In genomic region chr3:65360163-65360969, GRCm38 (mm10) we compare ENCODE assay signal across 16 mouse cellular contexts. TPM values are rescaled to one million over a fixed set of nuclear protein-coding genes. Genes with fewer than 3 reads are reported as not detected.
DNase-seq lines count a peak whose midpoint lies in the region; ATAC-seq and TF ChIP-seq lines count a peak whose summit lies in the region.
"Had no signal": no experiment of that assay in that cellular context is flagged by ENCODE, and none has a peak within 500 bp of the region (broad histone marks: within the 10 kb centered on the region; RNA-seq: fewer than 3 reads in every experiment).

No protein-coding gene starts in this region.

- H3K27ac ChIP-seq in lung, embryonic 14.5 days (ENCODE audit: low read depth), result no peak overlapping the region
- peak overlapping the region; percentile 71 to 81 for H3K27ac ChIP-seq in heart, embryonic 14.5 days (replicated peaks in 1 of 2; ENCODE audit: control insufficient read depth in 1 of 2, insufficient read depth in 1 of 2, low read depth in 2 of 2, low read length in 2 of 2)
- H3K27ac ChIP-seq in forebrain, embryonic 11.5 days (ENCODE audit: low read depth, low read length), result no peak overlapping the region
- H3K27ac ChIP-seq: embryonic facial prominence, embryonic 12.5 days; hindbrain, embryonic 15.5 days; midbrain, embryonic 13.5 days had no signal

- no peak overlapping the region for H3K4me3 ChIP-seq in lung, embryonic 14.5 days (ENCODE audit: low read depth, low read length)
- peak overlapping the region in 1 of 2 experiments; percentile 10; a peak in 1 of 4 replicates for H3K4me3 ChIP-seq in heart, embryonic 14.5 days (ENCODE audit: control insufficient read depth in 1 of 2, insufficient read depth in 1 of 2, low read depth in 1 of 2, low read length in 2 of 2)
- H3K4me3 ChIP-seq in forebrain, embryonic 11.5 days (ENCODE audit: low read depth, low read length), result no peak overlapping the region
- H3K4me3 ChIP-seq: embryonic facial prominence, embryonic 12.5 days; hindbrain, embryonic 15.5 days; midbrain, embryonic 13.5 days had no signal

- peak; percentile 26 for DNase-seq in embryo, embryonic 10 days (ENCODE audit: low spot score)
- no peak for DNase-seq in embryo, embryonic 11 days
- peak; percentile 65 for DNase-seq in lung, embryonic 14.5 days
- no peak for DNase-seq in lung, adult 18-20 months
- DNase-seq in yolk sac, embryonic 10.5 days (ENCODE audit: low spot score), result peak; percentile 38
- no peak for DNase-seq in forebrain, embryonic 11.5 days (ENCODE audit: low spot score)
- DNase-seq: adrenal gland, postnatal 25 days; cerebellum, adult 11-12 months; gastrocnemius, postnatal 36 days; kidney, adult 9 months had no signal

- H3K9ac ChIP-seq in lung, embryonic 14.5 days, result no peak overlapping the region
- peak overlapping the region; percentile 17; the same call in 1 of the 2 replicates for H3K9ac ChIP-seq in heart, embryonic 14.5 days (ENCODE audit: low read length)
- no peak overlapping the region for H3K9ac ChIP-seq in forebrain, embryonic 11.5 days (ENCODE audit: low read length)
- H3K9ac ChIP-seq: embryonic facial prominence, embryonic 12.5 days; hindbrain, embryonic 15.5 days; midbrain, embryonic 13.5 days had no signal

- no peaks in the 10 kb centered on the region for H3K9me3 ChIP-seq in lung, embryonic 14.5 days (ENCODE audit: low read depth, low read length)
- no peaks in the 10 kb centered on the region for H3K9me3 ChIP-seq in heart, embryonic 14.5 days (ENCODE audit: control insufficient read depth, low read length)
- no peaks in the 10 kb centered on the region for H3K9me3 ChIP-seq in forebrain, embryonic 11.5 days (ENCODE audit: control insufficient read depth, low read length)
- H3K9me3 ChIP-seq: embryonic facial prominence, embryonic 12.5 days; hindbrain, embryonic 15.5 days; midbrain, embryonic 13.5 days had no signal

- TF ChIP-seq CTCF in lung, embryonic 14.5 days (IDR thresholded peaks at IDR 0.05; ENCODE audit: low read depth), result no peak

- no peaks in the 10 kb centered on the region for H3K27me3 ChIP-seq in lung, embryonic 14.5 days (ENCODE audit: insufficient read depth, low read length)
- no peaks in the 10 kb centered on the region for H3K27me3 ChIP-seq in heart, embryonic 14.5 days (ENCODE audit: control insufficient read depth, insufficient read depth, low read length)
- H3K27me3 ChIP-seq in forebrain, embryonic 11.5 days (ENCODE audit: control insufficient read depth, insufficient read depth, low read length), result no peaks in the 10 kb centered on the region
- H3K27me3 ChIP-seq: embryonic facial prominence, embryonic 12.5 days; hindbrain, embryonic 15.5 days; midbrain, embryonic 13.5 days had no signal

- 0 out of 2 replicates have a peak, but pooled peaks cover 3% of the 10 kb centered on the region for H3K36me3 ChIP-seq in lung, embryonic 14.5 days (ENCODE audit: insufficient read depth)
- H3K36me3 ChIP-seq in heart, embryonic 14.5 days (ENCODE audit: control insufficient read depth, insufficient read depth, low read length), result peaks cover 2% of the 10 kb centered on the region; the same call in 1 of the 2 replicates
- no peaks in the 10 kb centered on the region; the same call in 1 of the 2 replicates for H3K36me3 ChIP-seq in forebrain, embryonic 11.5 days (ENCODE audit: control insufficient read depth, insufficient read depth, low read length)
- H3K36me3 ChIP-seq: hindbrain, embryonic 15.5 days had no signal

- 36% methylated on average over 8 of the region's 8 CpGs for WGBS in lung, embryonic 14.5 days
- 7% methylated on average over 8 of the region's 8 CpGs for WGBS in heart, embryonic 14.5 days
- WGBS in forebrain, embryonic 11.5 days, result 86% methylated on average over 8 of the region's 8 CpGs

- ATAC-seq in lung, embryonic 14.5 days (ENCODE audit: insufficient read depth), result peak; percentile 48; the same call in 1 of the 2 replicates
- ATAC-seq in heart, embryonic 14.5 days (ENCODE audit: insufficient number of reproducible peaks, insufficient read depth, low FRiP score, low read depth), result peak; percentile 38; the same call in 1 of the 2 replicates
- no peak for ATAC-seq in cerebellum, adult (ENCODE audit: insufficient number of reproducible peaks, low FRiP score, low TSS enrichment)
- ATAC-seq in forebrain, embryonic 11.5 days (replicated peaks; ENCODE audit: low FRiP score), result no peak
- ATAC-seq: forebrain, embryonic 14.5 days; midbrain, embryonic 13.5 days had no signal

- no peak overlapping the region for H3K4me2 ChIP-seq in lung, embryonic 14.5 days
- H3K4me2 ChIP-seq in heart, embryonic 14.5 days (ENCODE audit: low read length), result peak overlapping the region; percentile 47
- H3K4me2 ChIP-seq in forebrain, embryonic 11.5 days (ENCODE audit: low read depth, low read length, severe bottlenecking), result no peak overlapping the region
- H3K4me2 ChIP-seq: embryonic facial prominence, embryonic 12.5 days; hindbrain, embryonic 15.5 days; midbrain, embryonic 13.5 days had no signal

- H3K4me1 ChIP-seq in lung, embryonic 14.5 days (ENCODE audit: insufficient read depth), result no peaks in the 10 kb centered on the region
- peaks cover 17 to 38% of the 10 kb centered on the region in 2 experiments for H3K4me1 ChIP-seq in heart, embryonic 14.5 days (ENCODE audit: control insufficient read depth in 2 of 2, insufficient read depth in 2 of 2, low read length in 2 of 2)
- H3K4me1 ChIP-seq in forebrain, embryonic 11.5 days (replicated peaks; ENCODE audit: control insufficient read depth, insufficient read depth, low read length), result no peaks in the 10 kb centered on the region
- H3K4me1 ChIP-seq: embryonic facial prominence, embryonic 12.5 days; hindbrain, embryonic 15.5 days had no signal

RNA-seq across cellular contexts. Expression of gene Ssr3, which starts 32.1 kb away (rescaled TPM):
- polyA plus RNA-seq in lung, embryonic 14.5 days (2014; fragmentation: Nextera tagmentation; extraction: Ambion mirVana), result 312 and 339 TPM in 2 replicates
- polyA plus RNA-seq in heart, embryonic 14.5 days (2014; fragmentation: Nextera tagmentation; extraction: Ambion mirVana), result 225 and 230 TPM in 2 replicates
- 226 and 248 TPM in 2 replicates for polyA plus RNA-seq in forebrain, embryonic 11.5 days (2014; fragmentation: Nextera tagmentation; extraction: Ambion mirVana)

Comparison
In these comparisons a context has a peak if more than half of its experiments do, and no peak if none do; other contexts are left out.
1. DNase-seq: peak in embryo, embryonic 10 days (single experiment), lung, embryonic 14.5 days (single experiment) and yolk sac, embryonic 10.5 days (single experiment); none in embryo, embryonic 11 days (single experiment), lung, adult 18-20 months (0 of 2) and forebrain, embryonic 11.5 days (single experiment).
2. ATAC-seq: peak in lung, embryonic 14.5 days (single experiment) and heart, embryonic 14.5 days (single experiment); none in cerebellum, adult (single experiment) and forebrain, embryonic 11.5 days (single experiment).
3. H3K27ac ChIP-seq: peak in heart, embryonic 14.5 days (2 of 2); none in lung, embryonic 14.5 days (single experiment) and forebrain, embryonic 11.5 days (single experiment).